Mouse (Mus musculus): ENCODE data around the gene Nexn.

The Nexn gene

DNA sequence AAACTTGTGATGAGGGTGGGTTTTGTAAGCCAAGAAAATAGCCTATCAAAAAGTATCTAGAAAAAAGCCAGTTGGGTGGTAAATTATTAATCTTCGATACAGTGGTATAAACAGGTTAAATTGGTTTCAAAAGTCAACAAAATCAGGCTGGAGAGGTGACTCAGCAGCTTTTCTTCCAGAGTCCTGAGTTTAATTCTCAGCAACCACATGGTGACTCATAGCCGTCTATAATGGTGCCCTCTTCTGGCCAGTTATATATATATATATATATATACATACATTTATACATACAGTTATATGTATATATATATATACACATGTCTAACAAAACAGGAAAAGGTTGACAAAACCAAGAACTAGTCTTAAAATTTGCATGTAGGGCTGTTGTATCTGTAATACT is 27.3 kb downstream of the Nexn start:
- no peak for DNase-seq (ENCODE audit: extremely low spot score, low spot score)

DNA sequence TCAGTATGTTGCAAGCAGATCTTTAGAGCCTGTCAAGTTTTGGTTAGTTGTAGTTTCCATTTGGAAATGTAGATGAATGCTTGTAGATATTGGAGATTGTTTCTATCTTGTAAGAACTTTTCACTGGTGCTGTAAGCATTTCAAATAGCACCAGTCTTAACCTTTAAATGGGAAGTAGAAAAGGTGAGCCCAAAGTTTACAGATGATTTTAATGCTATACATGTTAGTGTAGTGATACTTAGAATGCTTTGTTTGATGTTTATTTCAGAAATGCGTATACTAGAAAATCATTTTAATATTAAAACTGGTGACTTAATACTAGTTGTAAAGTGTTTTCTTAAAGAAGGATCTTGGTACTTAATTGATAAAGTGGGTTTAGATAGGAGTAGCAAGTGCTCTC is 30.3 kb downstream of the Nexn start:
- DNase-seq (ENCODE audit: extremely low spot score, low spot score), result no peak

DNA sequence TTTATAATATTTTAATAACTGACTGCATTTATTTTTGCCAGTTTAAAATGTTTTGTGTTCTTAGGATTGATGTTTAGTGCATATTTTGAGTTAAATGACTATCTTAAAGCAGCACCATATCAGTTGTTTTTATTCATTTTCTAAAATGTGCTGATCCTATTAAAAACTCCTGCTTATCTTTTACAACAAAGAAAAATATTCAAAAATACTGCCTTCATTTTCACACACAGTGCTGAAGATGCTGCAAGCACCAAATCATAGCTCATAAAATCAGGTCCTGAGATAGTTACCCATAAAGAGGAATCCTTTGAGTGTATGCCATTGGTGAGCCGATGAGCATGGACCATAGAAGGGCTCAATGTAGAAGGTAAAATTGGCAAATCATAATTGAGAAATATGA is 30.9 kb downstream of the Nexn start:
- no peak for DNase-seq (ENCODE audit: extremely low spot score, low spot score)

DNA sequence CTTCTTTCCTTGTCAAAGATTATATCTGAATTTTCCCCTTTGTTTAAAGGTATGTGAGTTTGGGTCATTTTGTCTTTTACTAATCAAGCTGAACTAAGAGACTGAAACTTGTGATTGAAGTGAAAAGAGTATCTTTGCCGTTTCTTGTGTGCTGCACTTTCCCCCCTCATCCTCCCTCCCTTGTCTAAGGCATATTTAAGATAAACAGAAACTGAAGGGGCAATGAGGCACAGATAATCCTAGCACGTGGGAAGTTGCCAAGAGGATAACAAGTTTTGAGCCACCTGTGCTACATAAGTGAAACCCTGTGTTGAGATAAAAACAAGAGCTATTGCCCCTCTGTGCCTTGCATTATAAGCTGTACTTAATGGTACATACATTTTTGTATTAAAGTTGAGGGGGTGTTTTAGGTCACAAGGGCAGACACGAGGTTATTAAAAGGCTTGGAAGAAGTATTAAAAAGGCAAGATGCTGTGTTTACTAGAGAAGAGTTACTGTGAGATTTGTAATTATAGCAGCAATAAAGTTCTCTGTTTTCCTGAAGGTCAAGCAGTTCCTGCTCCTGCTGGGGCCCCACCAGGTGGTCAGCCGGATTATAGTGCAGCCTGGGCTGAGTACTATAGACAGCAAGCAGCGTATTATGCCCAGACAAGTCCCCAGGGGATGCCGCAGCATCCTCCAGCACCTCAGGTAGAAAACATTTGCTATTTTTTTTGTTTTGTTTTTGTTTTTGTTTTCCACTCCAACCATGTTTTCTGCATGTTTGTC is 34.6 kb downstream of the Nexn start:
- DNase-seq (ENCODE audit: extremely low spot score, low spot score), result no peak

DNA sequence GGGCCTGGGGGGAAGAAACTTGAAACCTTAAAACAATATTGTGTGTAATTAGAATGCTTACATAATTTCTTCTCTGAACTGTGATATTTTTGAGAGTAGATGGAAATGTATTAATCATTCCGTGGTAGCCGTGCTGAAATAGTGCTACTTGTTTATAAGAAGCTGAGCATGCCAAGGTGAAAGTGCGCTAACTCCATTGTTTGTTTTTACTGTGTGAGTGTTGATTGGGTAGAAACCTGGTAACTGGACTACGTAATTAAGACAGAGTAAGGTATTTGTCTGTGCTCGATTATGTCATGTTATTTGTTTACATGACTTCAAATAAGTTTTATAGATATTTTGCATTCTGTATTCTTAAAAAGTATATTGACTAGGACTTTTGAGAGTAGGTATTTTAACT is 36.9 kb downstream of the Nexn start:
- no peak for DNase-seq (ENCODE audit: extremely low spot score, low spot score)

DNA sequence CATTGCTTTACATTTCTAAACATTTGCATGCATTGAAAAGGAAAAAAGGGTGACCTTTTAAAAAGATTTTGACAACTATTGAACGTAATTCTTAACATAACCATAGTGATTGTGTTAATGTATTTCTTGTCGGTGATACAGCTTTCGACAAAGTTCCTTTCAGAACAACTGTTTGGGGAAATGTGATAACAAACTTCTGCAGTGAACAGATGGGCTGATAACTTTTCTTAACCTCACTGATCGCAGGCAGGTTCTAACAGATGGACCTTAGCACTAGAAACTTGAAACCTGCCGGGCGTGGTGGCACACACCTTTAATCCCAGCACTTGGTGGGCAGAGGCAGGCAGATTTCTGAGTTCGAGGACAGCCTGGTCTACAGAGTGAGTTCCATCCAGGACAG is 37.3 kb downstream of the Nexn start:
- DNase-seq (ENCODE audit: extremely low spot score, low spot score), result no peak

DNA sequence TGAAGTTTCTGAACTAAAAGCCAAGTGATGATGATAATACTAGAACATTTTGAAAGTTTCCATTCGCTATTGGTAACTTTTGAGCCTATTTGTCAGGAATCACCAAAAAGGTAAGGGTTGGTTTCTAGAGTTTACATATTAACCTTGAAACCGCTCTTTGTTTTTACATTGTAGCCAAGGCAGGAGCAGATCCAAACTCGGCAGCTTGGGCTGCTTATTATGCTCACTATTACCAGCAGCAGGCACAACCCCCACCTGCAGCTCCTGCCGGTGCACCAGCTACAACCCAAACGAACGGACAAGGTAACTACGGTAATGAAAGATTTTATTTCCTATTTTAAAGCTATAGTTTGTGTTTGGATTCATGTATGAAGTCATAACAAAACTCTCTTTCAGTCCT is 40.2 kb downstream of the Nexn start:
- DNase-seq (ENCODE audit: extremely low spot score, low spot score), result no peak

DNA sequence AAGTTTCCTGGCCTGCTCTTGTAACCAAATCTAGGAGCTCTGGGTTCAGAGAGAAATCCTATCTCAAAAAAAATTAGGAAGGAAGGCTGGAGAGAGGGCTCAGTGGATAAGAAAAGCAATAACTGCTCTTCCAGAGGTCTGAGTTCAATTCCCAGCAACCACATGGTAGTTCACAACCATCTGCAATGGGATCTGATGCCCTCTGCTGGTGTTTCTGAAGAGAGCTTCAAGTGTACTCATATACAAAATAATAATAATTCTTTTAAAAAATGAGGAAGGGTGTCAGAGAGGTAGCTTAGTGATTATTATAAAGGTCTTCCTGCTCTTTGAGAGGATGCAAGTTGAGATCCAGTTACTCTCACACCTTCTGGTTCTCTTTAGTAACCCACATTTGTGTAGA is 41.2 kb downstream of the Nexn start:
- no peak for DNase-seq (ENCODE audit: extremely low spot score, low spot score)

DNA sequence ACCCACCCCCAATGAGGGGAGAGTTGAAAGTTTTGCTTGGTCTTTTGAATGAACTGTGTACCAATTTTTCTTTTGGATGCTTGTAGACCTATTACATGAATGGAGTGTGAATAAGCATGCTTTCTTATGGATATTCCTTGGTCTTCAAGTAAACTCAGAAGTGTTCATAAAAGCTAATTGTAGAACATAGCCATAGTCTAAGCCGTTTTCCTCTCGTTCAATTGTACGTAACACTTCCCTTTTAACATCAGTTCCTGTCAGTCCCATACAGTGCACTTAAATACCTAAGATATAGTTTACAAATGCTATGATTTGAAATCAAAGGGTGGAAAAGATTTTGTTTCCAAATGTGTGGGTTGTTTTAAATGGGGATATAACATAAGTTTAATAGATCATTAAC is 52.7 kb downstream of the Nexn start:
- DNase-seq (ENCODE audit: extremely low spot score, low spot score), result no peak

DNA sequence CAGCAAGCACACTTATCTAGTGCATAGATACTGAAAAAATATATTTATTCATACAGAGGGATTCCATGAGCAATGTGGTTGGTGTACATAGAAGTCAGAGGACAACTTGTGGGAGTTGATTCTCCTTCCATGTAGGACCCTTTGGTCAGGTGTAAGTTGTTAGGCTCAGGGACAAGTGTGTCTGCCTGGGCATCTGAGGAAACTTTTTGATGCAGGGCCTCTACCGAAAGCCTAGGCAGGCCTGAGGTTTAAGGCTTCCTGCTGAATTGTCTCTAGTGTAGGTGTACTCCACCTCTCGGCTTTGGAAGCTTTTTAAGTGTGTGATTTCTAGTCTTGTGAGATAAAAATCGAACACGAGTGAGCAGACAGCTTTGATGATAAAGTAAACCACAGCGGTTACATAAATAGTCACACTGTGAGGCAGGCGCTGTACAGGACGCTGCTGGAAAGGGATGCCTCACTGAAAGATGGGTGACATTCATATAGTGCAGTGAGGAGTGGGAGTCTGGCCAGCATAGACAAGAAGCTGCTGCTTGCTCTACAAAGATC is 54.3 kb downstream of the Nexn start:
- DNase-seq (ENCODE audit: extremely low spot score, low spot score), result no peak

DNA sequence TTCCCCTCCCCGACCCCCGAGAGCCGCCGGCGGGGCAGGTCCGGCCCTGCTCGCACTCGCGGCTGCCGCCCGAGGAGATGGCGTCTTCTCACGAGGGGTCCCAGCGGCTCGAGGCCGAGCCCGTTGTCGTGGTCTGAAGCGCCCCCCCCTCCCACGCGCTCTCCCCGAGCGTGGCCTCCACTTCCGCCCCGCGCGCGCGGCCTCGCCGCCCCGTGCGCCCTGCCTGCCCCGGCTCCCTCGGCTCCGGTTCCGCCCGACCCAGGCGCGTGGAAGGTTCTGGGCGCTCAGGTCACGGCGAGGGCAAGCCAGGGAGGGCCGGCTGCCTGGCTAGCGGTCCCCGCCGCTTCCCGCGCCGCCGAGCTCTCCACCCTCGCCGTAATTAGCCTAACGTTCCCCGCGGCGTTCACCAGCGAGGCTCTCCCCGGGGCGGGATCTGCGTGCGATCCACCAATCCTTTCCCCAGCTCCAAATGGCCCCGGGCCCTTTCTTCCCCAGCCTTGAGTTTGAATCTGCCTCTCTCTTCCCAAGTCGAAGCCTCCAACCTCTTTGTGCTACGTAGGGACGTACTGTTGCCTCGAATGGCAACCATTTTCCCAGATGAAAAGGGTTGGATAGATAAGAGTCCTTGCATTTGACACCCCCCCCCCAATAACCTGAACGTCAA is 55.3 kb downstream of the Nexn start:
- DNase-seq (ENCODE audit: extremely low spot score, low spot score), result peak; percentile 82

DNA sequence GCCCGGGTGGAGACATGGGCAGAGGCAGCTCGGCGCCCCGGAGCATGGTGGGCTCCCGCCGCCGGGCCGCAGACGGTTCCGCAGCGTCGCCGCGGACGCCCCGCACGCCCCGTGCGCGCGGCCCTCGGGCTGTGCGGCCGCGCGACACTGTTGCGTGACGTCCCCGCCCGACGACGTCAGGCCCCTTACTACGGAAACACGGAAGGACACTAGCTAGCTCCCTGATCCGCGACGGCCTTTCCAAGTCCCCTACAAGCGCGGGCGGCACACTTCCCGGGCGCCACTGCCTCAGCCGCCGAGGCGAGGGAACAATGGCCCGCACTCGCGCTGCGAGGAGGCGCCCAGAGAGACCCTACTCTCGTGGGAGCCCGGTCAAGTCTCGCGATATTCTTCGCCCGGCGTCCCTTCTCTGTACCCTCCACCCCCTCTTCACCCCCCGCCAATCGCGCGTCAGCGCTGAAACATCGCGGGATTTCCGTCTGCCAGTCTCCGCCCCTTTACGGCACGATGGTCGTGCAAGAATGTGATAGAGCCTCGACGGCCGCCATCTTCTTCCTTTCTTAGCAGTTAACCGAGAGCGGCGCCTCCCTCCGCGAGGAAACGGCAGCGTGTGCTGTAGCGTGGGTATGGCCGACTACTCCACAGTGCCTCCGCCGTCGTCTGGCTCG is 56.0 kb downstream of the Nexn start, which contains the start of the genes Dnajb4 and Fubp1:
Gene Dnajb4, minus strand, starts transcription at position 336 of the 668 bp plus-strand sequence.
Gene Fubp1, plus strand, starts transcription at position 456 of the 668 bp plus-strand sequence.
- DNase-seq (ENCODE audit: extremely low spot score, low spot score), result peak; percentile 99

DNA sequence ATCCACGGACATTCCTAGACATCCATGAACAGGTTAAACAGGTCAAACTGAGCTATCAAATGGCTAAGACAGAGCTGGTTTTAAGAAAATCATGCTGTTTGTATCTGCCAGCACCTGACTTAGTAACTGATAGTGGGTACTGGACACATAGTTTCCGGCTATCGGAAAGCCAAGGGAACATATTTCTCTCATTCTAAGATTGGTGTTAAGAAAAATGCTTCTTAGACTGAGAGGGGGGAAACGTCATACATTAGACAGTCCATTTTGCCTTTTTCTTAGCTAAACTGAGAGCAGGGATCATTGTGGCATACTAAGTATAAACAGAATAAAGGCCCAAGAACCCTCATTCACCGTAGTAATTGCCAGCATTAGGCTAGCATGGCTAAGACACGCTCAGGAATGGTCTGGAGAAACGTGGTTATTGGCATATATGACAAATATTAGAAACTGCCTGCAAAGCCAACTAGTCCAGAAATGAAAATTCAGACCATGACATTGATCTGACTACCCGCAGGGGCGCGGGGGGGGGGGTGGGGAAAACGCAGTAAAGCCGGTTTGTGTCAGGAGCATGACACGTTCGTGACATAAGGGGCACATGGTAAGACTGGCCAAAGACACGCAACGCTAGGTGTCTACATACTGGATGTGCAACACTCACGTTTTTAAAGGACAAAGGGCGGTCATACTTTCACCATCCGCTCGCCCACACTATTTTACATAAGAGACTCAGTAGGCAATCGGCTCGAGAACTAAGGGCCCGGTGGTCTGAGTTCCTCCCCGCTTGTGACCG is 56.8 kb downstream of the Nexn start:
- DNase-seq (ENCODE audit: extremely low spot score, low spot score), result no peak

DNA sequence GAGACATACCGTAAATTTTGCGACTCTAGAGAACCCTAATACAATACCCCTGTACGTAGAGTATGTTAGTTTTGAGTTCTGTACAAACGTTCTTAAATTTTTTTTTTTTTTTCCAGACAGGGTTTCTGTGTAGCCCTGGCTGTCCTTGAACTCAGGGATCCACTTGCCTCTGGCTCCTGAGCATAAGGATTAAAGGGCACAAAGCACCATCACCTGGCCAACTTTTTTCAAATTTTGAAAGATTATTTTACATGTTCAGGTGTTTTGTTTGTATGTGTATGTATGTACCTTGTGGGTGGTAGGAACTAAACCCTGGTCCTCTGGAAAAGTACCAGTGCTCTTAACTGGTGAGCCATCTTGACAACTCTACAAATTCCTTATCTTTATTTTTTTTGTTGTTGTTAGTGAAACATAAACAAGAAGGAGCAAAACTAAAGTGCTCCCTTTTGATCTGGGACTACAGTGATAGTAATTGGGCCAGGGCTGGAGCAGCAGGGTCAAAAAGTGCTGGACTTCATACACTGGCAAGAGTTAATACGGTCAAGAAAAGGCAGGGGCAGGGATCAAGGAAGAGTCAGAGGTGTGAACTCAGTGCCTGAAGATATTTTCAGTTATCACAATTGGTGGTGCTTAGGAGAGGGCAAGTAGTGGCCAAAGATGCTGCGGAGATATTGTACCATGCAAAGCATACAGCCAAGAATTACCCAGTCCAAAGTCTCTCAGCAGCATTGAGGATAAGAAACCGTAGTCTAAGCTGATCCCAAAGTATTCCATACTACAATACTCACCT is 57.9 kb downstream of the Nexn start:
- DNase-seq (ENCODE audit: extremely low spot score, low spot score), result no peak

DNA sequence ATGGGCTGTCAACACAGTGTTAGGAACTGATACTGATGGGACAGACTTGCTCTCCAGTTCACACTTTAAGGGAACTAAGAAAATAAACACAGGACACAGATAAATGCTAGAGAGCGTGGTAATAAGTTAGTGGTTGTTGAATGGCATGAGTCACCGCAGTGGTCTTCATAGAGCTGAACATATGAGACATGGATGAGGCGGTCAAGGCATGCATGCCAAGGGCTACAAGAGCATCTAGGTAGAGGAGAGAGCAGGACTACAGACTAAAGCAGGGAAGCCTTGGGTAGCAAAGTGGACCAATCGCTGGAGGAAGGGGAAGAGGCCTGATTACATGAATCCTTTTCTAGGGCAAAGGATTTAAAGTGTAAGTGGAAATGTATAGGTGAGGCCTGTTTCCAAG is 59.0 kb downstream of the Nexn start:
- DNase-seq (ENCODE audit: extremely low spot score, low spot score), result no peak

DNA sequence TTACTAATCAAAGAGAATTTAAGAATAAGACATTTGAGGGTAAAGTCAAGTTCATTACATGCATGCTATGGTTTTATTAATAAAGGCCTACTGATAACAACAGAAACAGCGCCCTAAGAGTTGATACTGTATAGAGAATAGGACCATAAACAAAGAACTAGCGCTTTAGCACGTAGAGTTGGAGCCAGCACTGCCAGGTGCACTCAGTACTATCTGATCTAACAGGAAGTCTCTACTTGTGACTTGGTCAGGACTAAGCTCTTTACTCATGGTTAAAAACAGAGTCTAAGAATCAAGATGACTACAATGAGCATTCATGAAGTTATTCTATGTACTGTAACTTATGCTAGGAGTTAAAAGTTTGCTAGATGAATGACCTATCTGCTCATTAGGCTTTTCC is 61.6 kb downstream of the Nexn start:
- no peak for DNase-seq (ENCODE audit: extremely low spot score, low spot score)

DNA sequence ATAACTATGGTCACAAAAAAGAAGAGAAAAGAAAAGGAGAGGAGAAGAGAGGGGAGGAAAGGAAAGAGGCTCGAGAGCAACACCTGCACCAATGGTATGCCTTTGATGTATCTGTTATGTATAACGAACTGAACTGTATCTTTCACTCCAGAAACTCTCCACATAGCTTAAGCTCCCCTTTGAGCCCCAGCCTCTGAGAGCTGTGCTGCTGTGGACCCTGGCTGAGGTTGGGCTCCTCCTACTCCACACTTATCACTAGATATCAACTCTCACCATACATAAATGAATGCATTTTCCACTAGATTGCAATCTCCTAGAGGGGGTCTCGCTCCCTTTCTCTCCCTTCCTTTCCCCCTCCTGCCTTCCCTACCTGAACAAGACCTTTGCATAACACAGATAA is 62.2 kb downstream of the Nexn start:
- no peak for DNase-seq (ENCODE audit: extremely low spot score, low spot score)

DNA sequence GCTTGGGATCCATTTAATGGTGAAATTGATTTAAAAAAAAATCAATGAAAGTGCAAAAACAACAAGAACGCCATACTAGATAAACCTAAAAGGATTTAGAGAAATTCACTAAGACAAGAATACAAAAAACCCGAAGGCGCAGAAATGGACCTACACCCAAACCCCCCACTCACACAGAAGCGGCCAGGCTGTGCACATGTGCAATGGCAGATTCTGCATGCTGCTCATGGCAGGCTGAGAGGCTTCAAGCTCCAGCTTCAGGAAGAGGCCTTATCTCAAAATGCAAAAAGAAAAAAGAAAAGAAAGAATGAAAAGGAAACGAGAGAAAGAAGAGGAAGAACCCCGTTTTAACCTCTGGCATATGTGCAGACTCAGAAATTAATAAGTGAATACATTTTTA is 62.7 kb downstream of the Nexn start:
- DNase-seq (ENCODE audit: extremely low spot score, low spot score), result no peak

DNA sequence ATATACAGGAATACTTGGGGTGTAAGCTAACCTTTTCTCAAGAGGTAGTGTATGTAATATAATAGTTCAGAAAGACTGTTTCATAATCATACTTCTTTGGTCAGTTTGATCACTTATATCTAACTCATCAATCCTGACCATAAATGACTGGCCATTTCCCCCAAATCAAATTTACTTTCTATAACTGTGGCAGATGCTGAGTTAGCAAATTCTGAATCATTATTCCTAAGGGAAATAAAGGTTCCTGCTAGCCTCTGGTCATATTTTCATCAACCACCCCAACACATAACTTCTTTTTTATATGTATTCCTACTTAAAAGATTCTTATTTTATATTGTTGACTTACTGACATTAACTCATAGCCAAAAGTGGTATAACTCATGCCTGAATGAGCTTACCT is 63.2 kb downstream of the Nexn start:
- DNase-seq (ENCODE audit: extremely low spot score, low spot score), result no peak

DNA sequence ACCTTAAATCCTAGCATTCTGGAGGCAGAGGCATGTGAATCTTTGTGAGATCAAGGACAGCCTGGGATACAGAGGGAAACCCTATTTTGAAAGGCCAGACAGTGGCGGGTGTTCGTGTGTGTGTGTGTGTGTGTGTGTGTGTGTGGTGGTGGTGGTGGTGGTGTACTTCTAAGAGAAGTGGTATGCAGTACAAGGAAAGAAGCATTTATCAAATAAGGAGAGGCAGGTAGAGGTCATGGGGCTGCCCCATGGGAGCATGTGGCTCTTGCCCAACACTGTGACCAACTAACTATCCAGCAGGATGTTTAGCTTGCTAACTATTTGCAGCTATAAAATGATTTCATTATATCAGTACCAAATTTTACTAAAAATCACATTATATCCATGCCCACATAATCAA is 64.5 kb downstream of the Nexn start:
- no peak for DNase-seq (ENCODE audit: extremely low spot score, low spot score)

DNA sequence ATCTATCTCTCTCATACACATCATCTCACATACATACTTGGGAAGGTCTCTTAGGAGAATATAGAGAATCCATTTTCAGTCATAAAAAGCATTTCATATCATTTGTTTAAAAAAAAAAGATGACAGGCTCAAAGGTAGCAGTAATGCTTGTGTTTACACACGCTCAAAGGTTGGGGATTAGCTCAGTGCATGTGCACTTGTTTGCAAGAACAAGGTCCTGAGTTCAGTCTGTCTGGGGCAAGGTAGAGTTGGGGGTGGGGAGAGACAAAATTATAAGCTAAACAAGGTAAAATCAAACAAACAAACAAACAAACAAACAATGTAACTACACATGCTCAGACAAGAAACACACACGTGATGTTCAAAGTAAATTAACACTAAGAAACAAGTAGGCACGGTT is 65.0 kb downstream of the Nexn start:
- DNase-seq (ENCODE audit: extremely low spot score, low spot score), result no peak
